Mouse (Mus musculus) A20 (cell line): ENCODE data around the gene Fbxo36.

Experiments used
- DNase-seq: peaks from one replicate; pipeline ENCODE4 v3.0.0-alpha.2; 2011; ENCODE audit warnings: low read depth, low spot score

Gene Fbxo36

GRCm38 (mm10) chr1:84890005-84890393 lies 50.4 kb downstream of the Fbxo36 start:
- DNase-seq: no peak

GRCm38 (mm10) chr1:84890503-84890902 lies 50.9 kb downstream of the Fbxo36 start:
- DNase-seq: no peak

GRCm38 (mm10) chr1:84891746-84892145 lies 52.1 kb downstream of the Fbxo36 start:
- DNase-seq: no peak

GRCm38 (mm10) chr1:84897364-84897763 lies 57.7 kb downstream of the Fbxo36 start:
- no peak for DNase-seq

- DNase-seq: no peak
Observed at GRCm38 (mm10) chr1:84899156-84899555, 59.5 kb downstream of the Fbxo36 start.

- no peak for DNase-seq
Observed at GRCm38 (mm10) chr1:84904467-84904866, 64.8 kb downstream of the Fbxo36 start.

GRCm38 (mm10) chr1:84910177-84910804 lies 70.7 kb downstream of the Fbxo36 start:
- DNase-seq: no peak

GRCm38 (mm10) chr1:84912571-84912970 lies 72.9 kb downstream of the Fbxo36 start:
- no peak for DNase-seq

- DNase-seq: peak; percentile 28
Observed at GRCm38 (mm10) chr1:84915010-84915409, 75.4 kb downstream of the Fbxo36 start.

- DNase-seq: no peak
Observed at GRCm38 (mm10) chr1:84918865-84919264, 79.2 kb downstream of the Fbxo36 start.

- DNase-seq: no peak
Observed at GRCm38 (mm10) chr1:84923432-84923831, 83.8 kb downstream of the Fbxo36 start.

GRCm38 (mm10) chr1:84924134-84924533 lies 84.5 kb downstream of the Fbxo36 start:
- peak; percentile 40 for DNase-seq

GRCm38 (mm10) chr1:84925599-84925998 lies 86.0 kb downstream of the Fbxo36 start:
- no peak for DNase-seq

- peak; percentile 58 for DNase-seq
Observed at GRCm38 (mm10) chr1:84933472-84934150, 94.0 kb downstream of the Fbxo36 start.

GRCm38 (mm10) chr1:84934151-84934502 lies 94.5 kb downstream of the Fbxo36 start:
- no peak for DNase-seq

- no peak for DNase-seq
Observed at GRCm38 (mm10) chr1:84934503-84935333, 95.1 kb downstream of the Fbxo36 start, which contains the start of gene Slc16a14. TSS of gene Slc16a14 (minus strand) at chr1:84935134.

- DNase-seq: peak; percentile 71
Observed at GRCm38 (mm10) chr1:84935668-84936067, 96.0 kb downstream of the Fbxo36 start.

GRCm38 (mm10) chr1:84936716-84937510 lies 97.3 kb downstream of the Fbxo36 start:
- no peak for DNase-seq

- DNase-seq: no peak
Observed at GRCm38 (mm10) chr1:84939466-84939865, 99.8 kb downstream of the Fbxo36 start.

GRCm38 (mm10) chr1:84940322-84940721 lies 100.7 kb downstream of the Fbxo36 start:
- DNase-seq: no peak

- DNase-seq: no peak
Observed at GRCm38 (mm10) chr1:84942666-84943065, 103.0 kb downstream of the Fbxo36 start.

- no peak for DNase-seq
Observed at GRCm38 (mm10) chr1:84943549-84943948, 103.9 kb downstream of the Fbxo36 start.
